Mouse (Mus musculus) layer of hippocampus, adult 9-11 months (tissue): Measurements from ENCODE around the gene BC030867.

Experiments
- DNase-seq: peaks from one replicate; pipeline ENCODE4 v3.0.0; 2022

Gene BC030867

DNA sequence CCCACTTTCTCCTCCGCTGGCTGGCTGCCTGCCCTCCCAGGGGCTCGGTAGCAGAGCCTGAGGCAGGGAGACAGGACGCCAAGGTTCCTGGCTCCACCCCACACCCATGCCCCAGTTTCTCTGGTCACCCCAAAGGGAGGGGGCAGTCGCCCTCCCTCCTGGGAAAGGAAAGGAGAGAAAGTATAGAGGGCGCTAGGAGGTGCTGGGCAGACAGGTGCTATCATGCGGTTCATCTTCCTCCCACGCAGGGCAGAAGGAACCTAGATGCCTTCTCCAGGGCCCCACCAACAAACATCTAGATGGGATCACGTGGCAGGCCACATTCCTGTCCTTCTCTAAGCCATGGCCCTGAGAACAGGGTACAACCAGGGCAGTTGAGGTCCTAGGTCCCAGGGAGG, 26.7 kb upstream of the BC030867 start:
- DNase-seq, result no peak

DNA sequence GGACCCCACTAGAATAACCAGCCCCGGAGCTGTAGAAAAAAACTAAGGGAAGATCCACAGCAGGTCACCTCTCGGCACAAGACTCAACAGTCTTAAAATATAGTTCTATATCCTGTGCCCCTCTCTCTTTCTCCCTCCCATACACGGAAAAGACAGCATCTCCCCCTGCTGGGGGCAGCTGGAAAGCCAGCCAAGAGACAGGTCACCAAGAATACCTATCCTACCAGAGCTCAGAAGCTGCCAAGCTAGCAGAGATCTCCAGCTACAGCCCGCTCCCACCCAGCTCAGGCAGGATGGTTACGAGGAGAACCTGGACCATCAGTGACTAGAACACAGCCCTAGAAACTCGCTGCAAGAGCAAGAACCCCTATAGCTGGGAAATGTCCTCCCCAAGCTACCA, 25.5 kb upstream of the BC030867 start:
- DNase-seq, result no peak

DNA sequence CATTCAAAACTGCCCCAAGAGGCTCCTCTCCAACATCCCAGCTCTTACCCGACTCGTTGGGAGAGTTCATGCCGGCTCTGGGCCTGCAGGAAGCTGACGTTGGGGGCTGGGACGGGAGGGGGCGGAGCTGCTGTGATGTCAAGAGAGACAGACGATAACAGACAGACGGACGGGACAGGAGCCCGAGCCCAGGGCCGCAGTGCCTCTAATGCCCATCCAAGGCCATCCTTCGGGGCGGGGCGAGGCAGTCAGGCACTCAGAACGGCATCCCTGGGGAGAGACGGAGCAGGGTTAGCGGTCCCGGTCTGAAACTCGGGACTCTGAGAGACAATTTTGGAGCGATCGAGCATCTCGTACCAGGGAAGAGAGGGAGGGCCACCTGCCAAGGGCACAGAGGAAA, 24.0 kb upstream of the BC030867 start:
- DNase-seq, result no peak

DNA sequence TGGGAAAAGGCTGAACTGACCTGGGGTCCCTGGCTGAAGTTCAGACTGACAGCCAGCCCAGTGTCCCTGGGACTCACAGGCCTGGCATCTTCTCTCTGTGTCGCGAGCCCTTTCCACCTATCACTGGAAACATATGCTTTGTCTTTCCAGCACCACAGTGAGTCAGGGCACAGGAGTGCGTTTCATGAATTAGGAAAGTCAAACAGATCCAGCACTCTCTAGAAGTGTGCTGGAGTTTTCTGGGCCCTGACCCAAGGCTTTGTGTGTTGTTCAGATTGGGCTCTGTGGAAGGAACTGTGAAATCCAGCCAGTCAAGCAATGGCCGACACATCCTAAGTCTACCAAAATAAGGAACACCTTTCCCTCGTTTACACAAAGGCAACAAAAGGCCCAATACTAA, 23.5 kb upstream of the BC030867 start:
- DNase-seq, result no peak

DNA sequence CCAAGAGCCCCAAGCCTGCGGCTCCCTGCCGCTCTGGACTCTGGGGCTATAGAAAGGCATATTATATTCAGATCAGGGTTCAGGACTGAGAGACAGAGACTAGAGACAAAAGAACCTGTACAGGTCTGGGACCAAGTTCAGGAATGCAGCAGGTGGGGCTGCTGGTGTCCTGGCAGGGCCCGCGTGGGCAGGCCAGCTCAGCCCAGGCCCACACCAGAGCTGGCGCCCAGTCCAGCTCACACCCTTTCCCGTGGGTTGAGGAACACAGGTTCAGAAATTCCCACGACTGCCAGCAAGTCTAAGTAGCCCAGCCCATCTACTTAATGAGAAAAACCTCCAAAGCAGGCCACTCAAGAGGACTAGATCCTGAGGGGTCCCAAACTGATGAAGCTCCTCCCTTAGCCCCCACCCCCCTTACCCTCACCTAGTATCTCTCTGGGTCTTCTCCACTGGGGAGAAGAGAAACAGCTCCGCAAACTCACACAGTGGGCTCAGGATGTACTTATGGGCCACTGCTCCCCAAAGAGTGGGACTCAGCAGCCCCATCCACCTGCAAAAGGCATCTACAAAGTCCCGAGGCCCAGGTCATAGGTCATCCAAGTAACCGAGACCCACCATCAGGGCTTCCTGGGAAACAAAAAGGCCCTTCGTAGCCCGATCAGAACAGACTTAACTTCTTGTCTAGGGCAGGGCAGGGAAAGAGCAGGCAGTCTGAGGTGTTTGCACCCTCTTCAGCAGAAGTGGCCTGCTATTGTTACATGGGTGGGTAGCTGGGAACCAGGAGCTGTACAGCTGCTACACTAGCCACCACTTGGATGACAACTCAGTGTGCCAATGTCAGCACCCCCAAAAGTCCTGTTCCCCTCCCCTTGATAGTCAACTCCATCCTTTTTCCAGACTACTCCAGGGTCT, 22.4 kb upstream of the BC030867 start:
- no peak for DNase-seq

DNA sequence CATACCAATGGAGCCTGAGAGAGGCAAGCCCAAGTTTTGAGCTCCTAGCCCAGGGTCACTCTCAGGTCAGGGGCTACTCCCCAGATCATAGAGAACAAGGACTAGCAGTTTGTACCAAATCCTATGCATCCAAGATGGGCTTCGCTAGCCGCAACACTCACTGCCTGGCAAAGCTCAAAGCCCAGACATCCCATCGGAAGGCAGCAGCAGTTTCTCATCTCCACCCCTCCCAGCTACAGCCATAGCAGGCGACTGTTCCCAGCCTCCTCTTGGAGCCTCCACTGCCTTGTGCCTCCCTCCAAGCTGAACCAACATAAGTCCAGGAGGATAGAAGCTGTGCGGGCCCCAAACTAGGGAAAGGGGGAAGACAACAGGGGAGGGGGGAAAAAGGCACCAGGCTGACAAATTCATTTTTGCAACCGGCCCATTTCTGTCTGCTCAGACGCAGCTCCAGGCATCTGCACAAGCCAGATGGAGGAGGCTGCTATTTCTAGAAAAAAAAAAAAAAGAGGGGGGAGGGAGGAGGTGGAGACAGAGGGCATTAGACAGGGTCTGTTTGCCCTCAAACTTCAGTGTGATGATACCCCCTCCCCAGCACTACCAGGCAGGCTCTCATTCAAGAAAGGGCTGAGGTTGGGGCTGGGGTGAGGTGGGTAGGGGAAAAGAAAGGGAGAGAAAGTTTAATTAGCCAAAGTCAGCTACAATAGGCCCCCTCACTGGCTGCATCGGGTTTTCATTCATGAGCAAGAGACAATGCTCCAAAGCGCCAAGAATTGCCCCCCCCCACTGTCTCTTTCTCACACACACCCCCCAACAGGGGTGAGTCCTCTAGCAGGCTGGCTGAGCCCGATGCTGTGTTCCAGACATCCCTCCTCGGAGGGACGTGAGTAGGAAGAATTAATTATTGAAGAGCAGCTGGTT, 21.2 kb upstream of the BC030867 start:
- DNase-seq, result no peak

DNA sequence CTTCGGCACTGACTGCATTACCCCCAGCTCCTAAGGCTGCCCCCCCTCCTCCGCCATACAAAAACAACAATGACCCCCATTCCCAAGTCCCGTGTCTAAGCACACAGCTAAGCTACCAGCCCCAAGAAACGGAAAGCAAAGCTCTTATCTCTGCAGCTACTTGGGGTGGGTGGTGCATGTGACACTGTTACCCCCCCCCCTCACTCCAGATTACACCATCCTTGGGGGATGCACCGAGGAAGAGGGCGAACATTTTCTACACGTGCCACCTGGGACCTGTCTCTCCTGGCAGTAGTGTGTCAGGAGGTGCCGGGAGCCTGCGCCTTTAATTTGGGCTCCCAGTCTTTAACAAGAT, 20.5 kb upstream of the BC030867 start:
- DNase-seq, result no peak

DNA sequence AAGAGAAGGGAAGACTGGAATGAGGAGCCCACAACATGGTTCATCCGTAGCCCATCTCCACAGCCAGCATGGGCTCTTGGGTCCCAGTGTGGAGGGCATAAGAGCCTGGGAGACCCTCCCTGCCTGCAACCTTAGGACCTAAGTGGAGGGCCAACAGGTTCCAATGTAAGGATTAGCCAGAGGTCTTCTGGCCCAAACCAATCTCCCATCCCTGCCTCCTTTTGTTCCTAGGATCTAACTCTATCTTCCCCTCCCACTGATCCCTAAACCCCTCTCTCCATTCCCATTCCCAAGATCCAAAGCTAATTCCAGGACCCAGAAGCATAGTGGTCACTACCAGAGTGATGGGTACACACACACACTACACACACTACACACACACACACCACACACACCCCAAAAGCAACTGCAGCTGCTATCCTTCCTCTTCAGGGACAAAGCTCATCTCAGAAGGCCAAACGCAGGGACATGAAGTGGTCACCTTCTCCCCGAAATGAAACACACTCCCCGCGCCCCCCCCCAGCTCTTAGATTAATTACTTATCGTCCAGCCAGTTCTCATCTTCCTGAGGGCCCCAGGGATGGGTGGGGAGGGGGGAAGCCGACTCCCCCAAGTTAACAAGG, 19.9 kb upstream of the BC030867 start:
- DNase-seq, result no peak

DNA sequence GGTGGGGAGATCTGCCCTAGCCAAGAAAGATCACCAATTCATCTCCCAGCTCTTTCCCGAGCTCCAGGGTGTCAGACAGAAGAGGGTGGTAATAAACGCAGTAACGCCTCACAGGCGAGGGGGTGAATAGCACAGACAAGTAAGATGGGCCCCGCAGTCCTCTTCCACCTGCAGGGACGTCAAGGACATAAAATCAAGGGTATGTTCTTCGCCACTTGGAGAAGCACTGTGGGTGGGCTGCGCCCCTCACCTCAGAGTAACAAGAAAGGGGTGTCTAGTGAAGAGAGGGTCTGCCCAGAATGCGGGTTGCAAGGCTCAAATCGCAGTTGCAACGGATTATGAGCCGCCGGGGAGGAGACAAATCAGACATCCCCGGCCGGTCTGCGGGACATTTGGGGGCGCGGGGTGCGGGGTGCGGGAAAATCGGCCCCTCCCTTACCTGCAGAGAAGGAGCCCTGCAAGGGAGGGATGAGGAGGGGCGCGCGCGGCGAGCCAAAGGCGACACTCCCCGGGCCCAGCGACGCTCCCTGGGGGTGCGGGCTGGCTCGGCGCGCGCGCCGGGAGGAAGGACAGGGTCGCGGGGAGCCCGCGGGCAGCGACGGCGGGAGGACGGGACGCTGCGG, 19.2 kb upstream of the BC030867 start:
- DNase-seq, result no peak

DNA sequence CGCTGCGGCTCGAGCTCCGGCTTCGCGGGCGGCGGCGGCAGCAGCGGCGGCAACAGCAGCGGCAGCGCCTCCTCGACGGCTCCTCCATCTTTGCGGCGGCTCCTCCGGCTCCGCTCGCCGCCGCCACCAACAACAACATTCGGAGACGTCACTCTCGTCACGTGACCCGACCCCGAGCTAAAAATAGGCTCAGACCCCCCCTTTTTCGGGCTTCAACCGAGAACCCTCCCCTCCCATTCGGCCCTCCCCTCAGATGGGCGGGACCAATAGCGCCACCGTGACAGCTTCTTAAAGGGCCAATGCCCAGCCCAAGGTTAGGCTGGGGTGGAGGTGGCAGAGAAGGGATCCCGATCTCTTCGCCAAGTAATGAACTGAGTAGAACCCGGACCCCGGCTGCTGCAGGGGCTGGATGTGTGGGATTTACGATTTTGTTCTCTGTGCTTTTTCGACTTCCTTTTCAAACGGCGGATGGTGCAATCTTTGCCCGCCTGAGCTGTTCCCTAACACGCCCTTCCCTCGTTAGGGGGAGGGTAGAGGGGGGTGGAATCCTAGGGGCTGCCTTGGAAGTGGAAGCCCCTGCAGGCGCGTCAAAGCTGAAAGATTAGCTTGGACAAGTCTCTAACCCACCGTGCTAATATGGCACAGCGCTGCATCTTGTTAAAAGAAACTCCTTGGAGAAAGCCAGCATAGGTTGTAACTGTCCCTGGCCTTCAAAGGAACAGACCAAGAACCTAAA, 18.5 kb upstream of the BC030867 start, which contains the start of gene Hdac5:
Gene Hdac5 (minus strand): TSS at position 161 of the 736 bp plus-strand sequence.
- peak; percentile 98 for DNase-seq

DNA sequence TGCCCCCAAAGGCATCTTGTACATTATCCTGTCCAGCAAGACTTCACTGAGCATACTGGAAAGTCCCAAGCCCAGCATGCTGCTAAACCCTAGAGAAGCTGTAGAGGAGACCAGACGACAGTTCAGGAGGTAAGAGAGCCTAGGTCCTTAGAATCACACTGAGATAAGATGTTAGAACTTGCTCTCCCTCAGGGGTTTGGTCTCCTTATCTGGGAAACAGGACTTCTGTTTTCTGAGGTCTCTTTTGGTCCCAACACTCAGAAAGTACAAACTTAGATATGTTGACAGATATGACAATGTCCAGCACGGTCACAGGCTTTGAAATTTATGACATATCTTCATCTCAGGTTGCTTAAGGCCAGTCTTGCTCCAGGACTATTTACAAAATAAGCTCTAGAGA, 12.7 kb upstream of the BC030867 start:
- no peak for DNase-seq

DNA sequence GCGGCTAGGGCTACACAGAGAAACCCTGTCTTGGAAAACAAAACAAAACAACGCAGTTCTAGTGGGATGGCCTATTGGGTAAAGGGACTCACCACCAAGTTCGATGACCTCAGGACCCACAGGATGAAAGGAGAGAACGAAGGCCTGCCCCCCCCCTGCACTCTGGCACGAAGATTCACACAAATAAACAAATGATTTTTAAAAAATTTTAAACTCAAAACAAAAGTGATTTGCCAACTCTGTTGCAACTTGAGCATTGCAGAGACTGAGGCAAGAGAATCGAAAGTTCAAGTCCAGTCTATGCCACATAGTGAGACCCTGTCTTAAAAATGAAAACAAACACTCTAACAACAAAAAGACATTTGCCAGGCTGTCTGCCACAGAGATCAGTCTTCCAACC, 8.0 kb upstream of the BC030867 start:
- DNase-seq, result no peak

DNA sequence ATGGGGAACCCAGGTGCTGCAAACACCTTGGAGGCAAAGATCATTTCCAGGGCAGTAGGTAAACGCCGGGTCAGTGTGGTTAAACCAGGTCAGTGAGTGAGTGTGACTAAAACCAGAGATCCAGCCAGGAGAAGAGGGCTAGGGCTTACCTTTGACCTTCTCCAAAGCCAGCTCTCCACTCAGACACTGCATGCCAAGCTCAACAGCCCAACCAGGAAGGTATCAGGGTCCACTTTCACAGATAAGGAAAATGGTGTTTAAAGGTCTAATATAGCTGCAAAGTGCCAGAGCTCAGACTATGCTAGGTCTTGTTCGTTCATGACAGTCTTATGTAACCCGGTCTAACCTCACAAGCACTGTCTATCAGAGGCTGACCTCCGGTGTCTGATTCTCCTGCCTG, 7.4 kb upstream of the BC030867 start:
- DNase-seq, result no peak

DNA sequence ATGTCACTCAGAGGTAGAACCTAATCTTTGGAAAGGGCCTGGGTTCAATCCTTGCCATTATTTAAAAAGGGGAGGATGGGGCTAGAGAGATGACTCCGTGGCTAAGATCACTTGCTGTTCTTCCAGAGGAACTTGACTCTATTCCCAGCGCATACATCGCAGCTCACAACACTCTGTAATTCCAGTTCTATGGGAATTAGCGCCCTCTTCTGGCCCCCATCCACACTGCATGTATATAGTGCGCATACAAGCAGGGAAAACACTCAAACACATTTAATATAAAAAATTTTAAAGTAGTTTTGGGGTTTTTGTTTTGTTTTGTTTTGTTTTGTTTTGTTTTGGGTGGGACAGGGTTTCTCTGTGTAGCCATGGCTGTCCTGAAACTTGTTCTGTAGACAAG, 6.8 kb upstream of the BC030867 start:
- DNase-seq, result no peak

DNA sequence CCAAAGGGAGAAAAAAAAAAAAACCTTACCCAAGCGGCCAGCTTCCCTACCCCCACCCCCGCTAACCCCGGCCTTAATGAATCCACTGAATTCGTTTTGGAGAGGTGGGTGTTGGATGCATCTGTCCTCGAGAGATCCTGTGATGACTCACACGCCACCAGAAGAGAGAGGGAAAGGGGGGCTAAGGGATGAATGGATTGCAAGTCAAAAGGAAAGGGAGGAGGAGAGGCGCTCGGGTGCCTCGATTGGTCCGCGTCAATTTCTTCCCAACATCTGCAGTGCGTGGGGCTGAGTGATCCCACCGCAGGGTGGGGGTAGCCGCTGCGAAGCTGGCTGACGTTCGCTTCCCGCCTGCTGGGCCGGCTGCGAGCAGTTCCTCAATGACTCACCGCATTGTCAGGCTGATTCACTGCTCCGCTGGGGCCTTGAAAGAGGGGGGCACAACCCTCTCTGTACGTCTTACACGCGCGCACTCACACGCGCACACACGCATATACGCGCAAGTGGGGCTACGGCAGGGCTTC, 3.7 kb upstream of the BC030867 start:
- peak; percentile 84 for DNase-seq

DNA sequence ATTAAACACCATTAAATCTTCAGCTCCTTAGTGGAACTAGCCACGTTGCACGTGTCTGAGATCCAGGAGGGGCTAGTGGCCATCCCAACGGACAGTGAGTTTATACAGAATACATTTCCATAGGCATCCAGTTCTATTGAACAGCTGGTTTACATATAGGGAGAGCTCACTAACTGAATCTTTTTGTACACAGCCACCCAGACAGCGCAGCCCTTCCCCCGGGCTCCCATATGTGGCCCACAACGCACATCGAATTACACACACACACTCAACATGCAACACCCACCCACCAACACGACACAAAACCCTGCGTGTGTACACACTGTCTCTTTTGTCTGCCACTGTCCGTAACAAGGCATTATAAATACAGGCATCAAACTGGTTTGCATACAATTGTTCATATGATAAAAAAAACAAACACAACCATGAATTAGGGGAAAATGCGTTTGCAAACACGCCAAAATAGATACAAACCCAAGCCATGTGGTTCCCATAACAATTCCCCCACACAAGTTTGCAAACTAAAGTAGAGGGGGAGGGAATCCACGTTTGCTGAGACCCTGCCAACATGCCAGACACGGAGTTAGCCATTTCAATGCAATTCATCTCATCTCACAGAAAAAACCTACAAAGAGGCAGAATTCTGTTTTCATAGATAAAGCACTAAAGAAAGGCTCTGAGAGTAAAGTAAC, 3.0 kb upstream of the BC030867 start:
- DNase-seq, result no peak

DNA sequence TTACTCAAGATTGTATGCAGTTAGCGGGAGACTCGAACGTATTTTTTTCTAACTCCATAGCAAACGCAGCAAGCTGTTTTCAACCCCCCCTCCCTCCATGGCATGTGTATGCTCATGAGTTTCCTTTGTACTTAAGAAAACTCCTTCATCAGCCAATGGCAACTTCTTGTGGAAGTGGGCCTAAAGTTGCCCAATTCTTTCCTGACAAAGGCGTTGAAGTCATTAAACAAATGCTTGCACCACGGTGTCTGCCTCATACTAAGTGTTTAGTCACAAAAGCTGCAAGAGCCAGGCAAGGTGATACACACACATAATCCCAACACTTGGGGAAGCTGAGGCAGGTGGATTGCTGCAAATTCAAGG, 2.4 kb upstream of the BC030867 start:
- DNase-seq, result no peak

DNA sequence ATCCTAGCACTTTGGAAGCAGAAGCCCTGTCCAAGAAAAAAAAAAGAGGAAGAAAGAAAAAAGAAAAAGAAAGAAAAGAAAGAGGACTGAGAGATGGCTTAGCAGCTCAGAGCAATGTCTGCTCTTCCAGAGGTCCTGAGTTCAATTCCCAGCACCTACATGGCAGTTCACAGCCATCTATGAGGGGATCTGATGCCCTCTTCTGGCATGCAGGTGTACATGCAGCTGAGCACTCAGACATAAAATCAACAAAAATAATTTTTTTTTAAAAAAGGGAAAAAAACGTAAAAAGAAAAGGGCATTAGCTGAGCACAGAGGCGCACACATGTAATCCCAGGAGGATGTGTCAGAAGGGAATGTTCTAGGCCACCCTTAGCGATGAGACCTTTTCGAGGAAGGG, 1.8 kb upstream of the BC030867 start:
- DNase-seq, result no peak

DNA sequence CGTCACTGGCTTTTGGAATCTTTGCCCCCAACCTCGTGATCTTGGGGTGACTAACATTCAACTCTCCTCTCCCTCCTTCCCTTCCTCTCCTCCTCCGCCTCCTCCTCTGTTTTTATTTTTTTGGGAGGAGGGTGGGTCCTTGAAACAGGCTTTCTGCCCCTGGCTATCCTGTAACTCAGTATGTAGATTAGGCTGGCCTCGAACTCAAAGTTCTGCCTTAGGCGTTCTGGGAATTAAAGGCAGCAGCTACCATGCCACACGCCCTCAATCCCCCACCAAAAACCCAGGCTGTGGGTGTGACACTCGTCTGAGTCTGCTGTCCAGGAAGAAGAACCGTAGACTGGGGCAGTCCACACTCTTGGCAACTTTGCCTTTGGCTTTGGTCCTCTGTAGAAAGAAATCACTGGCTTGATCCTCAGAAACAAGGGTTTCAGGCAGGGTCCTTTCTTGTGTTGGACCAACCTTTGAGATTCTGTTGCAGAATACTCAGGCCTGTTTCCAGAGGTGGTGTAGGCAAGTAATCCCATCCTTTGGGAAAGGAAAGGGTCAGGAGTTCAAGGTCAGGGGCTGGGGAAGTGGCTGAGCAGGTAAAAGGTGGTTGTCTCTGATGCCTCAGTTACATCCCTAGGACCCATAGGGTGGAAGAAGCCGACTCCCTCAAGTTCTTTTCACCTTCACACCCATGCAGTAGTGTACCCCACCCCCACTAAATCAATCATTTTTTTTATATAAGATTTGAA, 839 bp downstream of the BC030867 start:
- no peak for DNase-seq

DNA sequence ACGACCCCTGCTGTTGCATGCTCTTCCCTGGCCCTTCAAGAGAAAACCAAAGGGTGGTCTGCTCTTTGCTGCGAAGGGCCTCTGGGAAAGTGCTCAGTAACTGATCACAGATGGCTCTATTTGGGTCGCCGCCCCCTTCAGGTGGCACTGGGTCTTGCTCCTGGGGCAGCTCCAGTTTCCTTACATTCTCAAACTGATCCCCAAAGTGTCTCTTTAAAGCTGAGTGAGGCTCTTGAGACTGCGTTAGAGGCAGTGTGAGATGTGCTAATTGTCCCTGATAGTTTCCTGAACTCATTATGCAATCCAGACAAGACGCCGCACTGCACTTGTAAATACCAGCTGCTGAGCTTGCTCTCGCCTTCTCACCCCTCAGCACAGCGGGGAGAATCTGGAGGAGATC, 8.8 kb downstream of the BC030867 start:
- no peak for DNase-seq

DNA sequence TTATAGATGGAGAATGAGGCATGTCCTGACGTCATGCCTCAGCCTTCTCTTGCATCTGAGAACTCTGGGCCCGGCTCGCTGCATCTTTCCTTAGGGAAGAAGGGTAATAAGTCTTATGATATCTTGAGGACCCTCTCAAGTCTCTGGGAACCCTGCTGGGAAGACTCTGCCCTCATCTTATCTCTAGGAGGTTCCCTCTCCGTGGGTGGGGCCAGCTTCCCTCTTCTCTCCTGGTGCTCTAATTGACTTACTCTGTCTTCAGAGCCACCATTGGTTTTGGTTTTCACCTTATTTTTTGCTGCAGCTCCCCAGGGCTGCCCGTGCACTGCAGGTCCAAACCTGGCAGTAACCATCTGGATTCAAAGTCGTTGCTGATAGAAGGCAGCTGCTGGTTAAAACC, 9.4 kb downstream of the BC030867 start:
- no peak for DNase-seq
